Mouse (Mus musculus) testis, postnatal 10 days (tissue): ENCODE measurements around the gene Ets1.

ENCODE experiments used
- DNase-seq: peaks from one replicate; pipeline ENCODE4 v3.0.0; 2021; ENCODE audit warnings: low spot score

Gene Ets1

DNA sequence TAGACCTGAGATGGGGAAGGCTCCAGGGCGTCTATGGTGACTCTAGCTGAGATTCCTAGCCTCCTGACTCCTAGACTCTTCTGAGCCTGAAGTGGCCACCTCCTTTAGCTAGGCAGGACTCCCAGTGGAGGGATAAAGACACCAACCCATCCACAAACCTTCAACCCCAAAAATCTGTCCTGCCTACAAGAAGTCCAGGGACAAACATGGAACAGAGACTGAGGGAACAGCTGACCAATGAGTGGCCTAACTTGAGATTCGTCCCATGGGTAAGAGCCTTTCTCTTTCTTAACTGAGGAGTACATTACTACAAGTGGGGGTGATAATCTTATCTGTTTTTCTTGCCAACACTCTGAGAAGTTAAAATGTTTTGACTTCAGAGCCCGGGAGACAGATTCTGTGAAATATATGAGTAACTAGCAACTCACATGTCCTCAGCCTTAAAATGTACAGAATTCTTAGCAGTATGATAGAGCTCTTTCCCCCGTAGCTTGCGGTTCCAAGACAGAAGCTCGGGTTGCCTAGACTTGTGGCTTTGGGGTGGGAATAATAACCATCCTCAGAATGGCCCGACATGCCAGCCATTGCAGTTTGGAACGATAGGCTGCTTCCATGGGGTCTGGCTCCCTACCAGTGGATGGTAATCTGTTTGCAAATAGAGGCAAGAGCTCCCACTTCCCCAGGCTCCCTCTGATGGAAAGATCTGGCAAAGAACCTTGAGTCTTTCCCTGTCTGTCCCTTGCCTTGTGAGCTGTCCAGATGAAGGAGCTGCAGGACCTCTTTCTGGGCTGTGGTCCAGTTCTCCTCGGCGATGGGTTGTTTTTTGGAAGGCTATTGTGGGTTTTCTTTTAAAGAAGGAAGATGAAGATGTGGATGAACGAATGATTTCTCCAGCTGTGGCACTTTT, 30.8 kb downstream of the Ets1 start:
- no peak for DNase-seq

DNA sequence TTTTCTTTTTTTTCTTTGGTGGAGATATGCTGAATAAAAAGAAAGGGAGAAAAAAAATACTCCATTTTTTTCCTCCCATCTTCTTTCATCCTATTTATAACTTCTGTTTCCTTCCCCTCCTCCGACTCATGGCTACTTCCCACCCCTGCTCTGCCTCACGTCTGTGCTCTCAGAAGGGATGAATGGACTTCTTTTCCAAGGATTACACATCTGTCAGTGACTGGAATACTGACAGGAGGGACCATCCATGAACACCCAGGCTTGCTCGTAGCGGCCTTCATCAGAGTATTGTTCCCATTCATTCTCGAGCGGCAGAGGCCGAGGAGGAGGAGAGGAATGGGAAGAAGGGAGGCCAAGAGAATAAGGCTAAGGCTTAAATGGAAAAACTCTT, 31.5 kb downstream of the Ets1 start:
- DNase-seq: no peak

DNA sequence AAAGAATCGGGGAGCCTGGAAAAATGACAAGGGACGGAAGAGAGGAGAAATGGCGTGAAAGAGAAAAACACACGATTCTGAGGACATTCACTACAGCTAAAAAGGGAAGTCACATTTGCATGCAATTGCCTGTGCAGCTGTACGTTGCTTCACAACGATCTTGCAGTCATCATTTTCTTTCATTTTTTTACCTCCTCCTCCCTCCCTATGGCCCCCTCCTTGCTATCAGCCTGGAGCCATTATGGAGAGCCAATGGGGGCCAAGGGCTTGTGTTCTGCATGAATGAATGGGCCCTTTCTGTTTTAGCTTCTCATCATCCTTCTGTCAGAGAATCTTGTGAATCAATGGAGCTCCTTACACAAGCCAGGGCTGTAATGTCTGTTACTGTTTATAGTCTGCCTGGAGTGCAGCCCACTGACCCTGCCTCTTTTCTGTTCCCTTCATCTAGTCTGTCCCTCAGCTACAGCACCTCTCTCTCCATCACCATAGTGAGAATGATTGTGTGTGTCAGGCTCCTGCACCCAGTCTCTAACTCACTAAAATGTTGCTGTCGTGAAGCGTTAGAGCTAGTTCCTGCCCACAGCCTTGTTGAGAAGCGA, 32.2 kb downstream of the Ets1 start:
- DNase-seq: no peak

GRCm38 (mm10) chr9:32669397-32669796, 33.4 kb downstream of the Ets1 start:
- DNase-seq: no peak

GRCm38 (mm10) chr9:32671970-32672859, 36.2 kb downstream of the Ets1 start:
- DNase-seq: peak; percentile 72

- DNase-seq: no peak
Observed at GRCm38 (mm10) chr9:32673923-32674322, 37.9 kb downstream of the Ets1 start.

- no peak for DNase-seq
Observed at GRCm38 (mm10) chr9:32675671-32676409, 39.8 kb downstream of the Ets1 start.

- no peak for DNase-seq
Observed at GRCm38 (mm10) chr9:32676480-32676879, 40.5 kb downstream of the Ets1 start.

DNA sequence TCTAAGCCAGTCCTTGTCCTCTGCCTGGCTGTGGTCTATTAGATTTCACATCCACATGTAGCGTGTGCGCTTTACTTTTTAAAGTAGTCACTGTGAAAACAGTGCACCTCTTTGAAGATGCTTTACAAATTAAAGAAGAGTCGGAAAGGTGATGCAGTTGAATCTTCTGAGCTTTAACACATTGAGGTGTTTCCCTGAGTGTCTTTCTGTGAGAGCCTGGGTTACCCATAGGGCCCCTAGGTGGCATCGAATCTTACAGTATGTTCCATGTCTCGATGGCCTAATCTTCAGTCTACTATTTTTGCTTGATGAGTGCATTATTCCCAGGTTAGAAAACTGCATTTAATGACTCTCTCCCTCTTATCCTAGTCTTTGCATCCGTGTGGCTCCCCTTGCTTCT, 41.6 kb downstream of the Ets1 start:
- no peak for DNase-seq

- DNase-seq: no peak
Observed at GRCm38 (mm10) chr9:32678120-32678757, 42.2 kb downstream of the Ets1 start.

DNA sequence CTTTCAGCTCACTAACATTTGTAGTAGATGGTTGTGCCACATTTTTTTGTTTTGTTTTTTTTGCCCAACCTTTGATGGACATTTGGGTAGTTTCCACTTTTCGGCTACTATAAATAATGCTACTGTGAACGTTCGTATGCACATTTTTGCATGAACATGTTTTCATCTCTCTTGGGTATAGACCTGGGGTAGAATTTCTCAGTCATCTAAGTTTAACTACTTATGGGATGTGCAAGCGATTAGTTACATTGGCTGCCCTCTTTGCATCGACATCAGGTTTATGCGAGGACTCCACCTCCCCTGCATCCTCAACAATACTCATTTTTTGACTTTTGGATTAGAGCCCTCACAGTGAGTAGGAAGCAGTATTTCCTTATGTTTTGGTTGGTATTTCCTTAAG, 43.5 kb downstream of the Ets1 start:
- DNase-seq: no peak

DNA sequence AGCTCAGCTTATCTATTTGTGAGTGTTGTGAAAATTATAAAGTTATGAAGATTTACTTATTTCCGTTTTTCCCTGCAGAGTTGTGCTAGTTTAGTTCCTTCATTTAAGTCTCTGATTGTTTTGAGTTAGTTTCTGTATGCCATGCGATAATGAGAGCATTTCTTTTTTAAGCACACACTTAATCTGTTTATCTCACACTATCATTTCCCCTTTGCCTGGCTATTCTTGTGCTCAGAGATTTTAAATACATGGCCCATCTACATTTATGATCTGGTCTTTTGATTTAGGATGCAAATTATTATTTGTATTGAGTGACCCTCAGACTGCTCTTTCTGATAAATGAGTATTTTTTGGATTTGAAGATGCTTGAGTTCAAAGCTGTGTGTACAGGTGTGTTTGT, 44.2 kb downstream of the Ets1 start:
- no peak for DNase-seq

DNA sequence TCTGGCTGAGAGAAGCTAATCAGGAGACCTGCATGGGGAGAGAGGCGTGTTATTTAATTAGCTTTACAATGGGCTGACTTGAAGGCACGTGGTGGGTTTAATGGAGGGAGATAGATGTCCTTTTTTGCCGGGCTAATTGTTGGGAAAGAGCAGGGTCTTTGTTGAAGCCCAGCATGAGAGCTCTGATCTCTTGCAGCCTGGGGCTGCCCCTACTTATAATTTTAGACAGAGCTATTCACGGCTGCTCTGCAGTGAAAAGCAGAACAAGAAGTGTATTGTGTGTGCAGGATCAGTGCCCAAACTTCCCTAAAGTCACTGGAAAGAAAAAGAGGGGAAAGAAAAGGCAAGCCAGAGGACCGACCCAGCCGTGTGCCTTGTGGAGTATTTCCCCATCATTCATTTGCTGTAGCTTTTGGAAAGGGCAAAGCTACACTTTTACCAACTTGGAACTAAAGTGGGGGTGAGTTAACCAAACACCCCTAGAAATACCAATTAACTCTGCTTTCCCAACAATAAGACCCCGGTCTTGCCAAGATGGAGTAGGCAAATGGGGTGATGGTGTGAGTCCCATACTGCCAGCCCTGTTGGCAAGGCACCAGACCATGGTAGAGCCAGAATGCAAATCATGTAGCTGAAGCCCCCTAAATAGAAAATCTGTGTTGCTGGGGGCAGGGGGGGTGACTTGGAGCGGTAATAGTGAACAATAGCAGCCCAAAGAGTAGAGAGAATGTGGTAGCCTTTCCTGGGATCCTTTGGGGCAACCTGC, 50.0 kb downstream of the Ets1 start:
- DNase-seq: no peak

- no peak for DNase-seq
Observed at GRCm38 (mm10) chr9:32688351-32688750, 52.3 kb downstream of the Ets1 start.

DNA sequence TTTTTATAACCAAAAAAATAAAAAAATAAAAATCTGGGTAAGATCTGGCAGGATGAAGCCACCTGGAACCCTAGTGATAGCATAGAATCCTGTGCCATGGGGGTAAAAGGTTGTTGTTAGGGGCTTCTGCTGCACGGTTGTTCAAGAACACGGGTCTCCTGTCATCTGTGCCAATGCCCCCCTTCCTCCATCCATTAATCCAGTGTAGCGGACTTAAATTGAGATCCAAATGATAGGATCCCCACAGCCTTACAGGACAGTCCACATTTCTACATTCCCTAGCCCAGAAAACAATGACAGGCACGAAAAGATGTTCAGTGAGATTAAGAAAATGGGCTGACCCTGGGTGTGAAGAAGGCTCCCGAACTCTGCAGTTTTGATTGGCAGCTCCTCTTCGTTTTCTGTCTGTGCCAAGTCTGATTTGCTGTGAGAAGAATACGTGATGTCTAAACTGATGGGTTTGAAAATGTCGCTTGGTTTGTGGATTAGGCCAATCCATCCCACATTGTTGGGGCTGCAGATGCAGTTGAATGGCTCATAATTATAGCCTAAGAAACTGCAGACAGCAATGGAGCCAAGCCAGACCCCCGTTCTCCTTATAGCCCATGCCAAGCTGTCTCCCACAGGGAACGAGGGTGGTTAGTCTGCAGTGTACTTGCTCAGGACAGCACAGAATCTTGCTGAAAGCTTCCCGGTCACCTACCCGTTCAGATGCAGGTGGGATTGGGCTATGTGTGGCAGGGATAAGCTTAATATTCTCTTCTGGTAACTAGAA, 55.3 kb downstream of the Ets1 start:
- no peak for DNase-seq

DNA sequence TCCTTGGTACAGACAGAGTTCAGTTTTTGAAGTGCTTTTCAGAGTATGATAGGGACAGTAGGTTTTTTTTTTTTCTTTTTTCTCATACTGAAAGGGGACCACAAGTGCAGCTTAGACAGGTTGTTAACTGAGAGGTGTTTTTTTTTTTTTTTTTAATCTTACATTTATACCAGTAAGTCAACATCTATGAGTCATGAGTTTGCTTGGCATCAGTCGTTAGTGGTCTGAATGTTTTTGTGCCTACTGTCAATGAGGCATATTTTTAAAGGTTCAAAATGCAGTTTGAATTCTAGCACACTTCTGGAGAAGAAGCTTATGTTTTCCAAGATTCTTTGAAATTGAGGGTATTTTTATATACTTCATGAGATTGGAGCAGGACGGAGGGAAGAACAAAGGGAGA, 56.9 kb downstream of the Ets1 start:
- no peak for DNase-seq

GRCm38 (mm10) chr9:32693411-32693810, 57.4 kb downstream of the Ets1 start:
- no peak for DNase-seq

GRCm38 (mm10) chr9:32694111-32694824, 58.2 kb downstream of the Ets1 start:
- no peak for DNase-seq

DNA sequence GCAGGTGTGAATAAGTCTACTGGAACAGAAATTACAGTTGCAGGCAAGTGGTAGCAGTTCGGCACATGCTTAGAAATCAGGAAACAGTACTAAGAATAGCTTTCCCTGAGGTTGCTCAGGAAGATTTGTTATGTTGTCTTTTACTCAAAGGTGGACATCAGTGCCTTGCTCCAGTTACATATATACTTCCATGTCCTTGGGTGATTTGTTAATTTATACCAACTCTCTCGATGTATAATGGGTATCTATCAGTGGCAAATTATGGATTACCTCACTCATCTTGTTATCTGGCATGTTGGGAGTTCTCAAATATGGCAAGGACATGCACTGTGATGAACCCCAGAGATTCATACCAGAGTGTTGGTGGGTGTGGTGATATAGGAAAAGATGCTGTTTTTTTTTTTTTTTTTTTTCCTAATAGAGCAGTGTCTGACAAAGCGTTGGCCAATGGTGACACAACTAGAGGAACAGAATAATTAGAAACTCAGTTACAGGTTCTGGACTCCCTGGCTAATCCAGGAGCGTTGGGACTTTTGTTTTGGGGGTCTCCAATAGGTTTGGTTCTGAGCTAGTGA, 59.0 kb downstream of the Ets1 start:
- no peak for DNase-seq
